Mouse (Mus musculus) heart, embryonic 14.5 days (tissue): Measurements from ENCODE around the gene Caskin1. TPM values are rescaled to one million over a fixed set of nuclear protein-coding genes. Genes with fewer than 3 reads are reported as not detected.

Source experiments
- ATAC-seq: fragments of 200-750 bp; cut with Nextera tagmentation; 2 replicates; pipeline ENCODE4 v1.8.0; 2017; ENCODE audit warnings: low read depth, moderate TSS enrichment; ENCODE audit not compliant: insufficient number of reproducible peaks, insufficient read depth, low FRiP score
- H3K27ac ChIP-seq, 2 experiments: fragments of 200-500 bp in 1 of 2; fragments of 300-500 bp in 1 of 2; sonication (generic) in 1 of 2; replicated peaks in 1 of 2; 2 replicates each; pipeline ENCODE4 v1.5.1; 2012 to 2014; ENCODE audit warnings: low read depth in 2 of 2, low read length in 2 of 2, control low read depth in 1 of 2, mild to moderate bottlenecking in 1 of 2, mixed read lengths in 1 of 2; ENCODE audit not compliant: control insufficient read depth in 1 of 2, insufficient read depth in 1 of 2
- H3K27me3 ChIP-seq: fragments of 300-500 bp; sonication (generic); 2 replicates; pipeline ENCODE4 v1.6.1; 2014; ENCODE audit warnings: mild to moderate bottlenecking, low read length, control low read depth; ENCODE audit not compliant: control insufficient read depth, insufficient read depth
- H3K36me3 ChIP-seq: fragments of 300-500 bp; sonication (generic); 2 replicates; pipeline ENCODE4 v1.6.1; 2014; ENCODE audit warnings: mild to moderate bottlenecking, control low read depth, low read length, mixed read lengths; ENCODE audit not compliant: control insufficient read depth, insufficient read depth
- H3K4me1 ChIP-seq, 2 experiments: fragments of 200-500 bp in 1 of 2; fragments of 300-500 bp in 1 of 2; sonication (generic) in 1 of 2; 2 replicates each; pipeline ENCODE4 v1.6.1; 2012 to 2014; ENCODE audit warnings: low read length in 2 of 2, control low read depth in 1 of 2, mixed read lengths in 1 of 2; ENCODE audit not compliant: control insufficient read depth in 2 of 2, insufficient read depth in 2 of 2
- H3K4me2 ChIP-seq: fragments of 300-500 bp; sonication (generic); 2 replicates; pipeline ENCODE4 v1.6.1; 2014; ENCODE audit warnings: mild to moderate bottlenecking, low read length
- H3K4me3 ChIP-seq, 2 experiments: fragments of 200-500 bp in 1 of 2; fragments of 300-500 bp in 1 of 2; sonication (generic) in 1 of 2; 2 replicates each; pipeline ENCODE4 v1.5.1; 2012 to 2014; ENCODE audit warnings: low read length in 2 of 2, mild to moderate bottlenecking in 2 of 2, control low read depth in 1 of 2, low read depth in 1 of 2, moderate library complexity in 1 of 2; ENCODE audit not compliant: control insufficient read depth in 1 of 2, insufficient read depth in 1 of 2
- H3K9ac ChIP-seq: fragments of 300-500 bp; sonication (generic); 2 replicates; pipeline ENCODE4 v1.6.1; 2014; ENCODE audit warnings: mild to moderate bottlenecking, low read length
- H3K9me3 ChIP-seq: fragments of 300-500 bp; sonication (generic); 2 replicates; pipeline ENCODE4 v1.6.1; 2016; ENCODE audit warnings: low read length, control low read depth; ENCODE audit not compliant: control insufficient read depth
- WGBS: fragments of 180-500 bp; shearing (Covaris S2); extraction: QIAGEN DNeasy Blood & Tissue Kit; methylation state at CpG from one replicate; pipeline ENCODE4 v1.1.7; 2014; 5-methylcytosine and 5-hydroxymethylcytosine counted together
- polyA plus RNA-seq: library from polyadenylated mRNA; unstranded; fragments of >200 nt; fragmentation: Nextera tagmentation; extraction: Ambion mirVana; gene quantifications from 2 replicates; pipeline ENCODE4 v1.2.1, GENCODE M21; 2014

The Caskin1 gene
- polyA plus RNA-seq, 1 experiment from 2014 or later, result 0.26 TPM

DNA sequence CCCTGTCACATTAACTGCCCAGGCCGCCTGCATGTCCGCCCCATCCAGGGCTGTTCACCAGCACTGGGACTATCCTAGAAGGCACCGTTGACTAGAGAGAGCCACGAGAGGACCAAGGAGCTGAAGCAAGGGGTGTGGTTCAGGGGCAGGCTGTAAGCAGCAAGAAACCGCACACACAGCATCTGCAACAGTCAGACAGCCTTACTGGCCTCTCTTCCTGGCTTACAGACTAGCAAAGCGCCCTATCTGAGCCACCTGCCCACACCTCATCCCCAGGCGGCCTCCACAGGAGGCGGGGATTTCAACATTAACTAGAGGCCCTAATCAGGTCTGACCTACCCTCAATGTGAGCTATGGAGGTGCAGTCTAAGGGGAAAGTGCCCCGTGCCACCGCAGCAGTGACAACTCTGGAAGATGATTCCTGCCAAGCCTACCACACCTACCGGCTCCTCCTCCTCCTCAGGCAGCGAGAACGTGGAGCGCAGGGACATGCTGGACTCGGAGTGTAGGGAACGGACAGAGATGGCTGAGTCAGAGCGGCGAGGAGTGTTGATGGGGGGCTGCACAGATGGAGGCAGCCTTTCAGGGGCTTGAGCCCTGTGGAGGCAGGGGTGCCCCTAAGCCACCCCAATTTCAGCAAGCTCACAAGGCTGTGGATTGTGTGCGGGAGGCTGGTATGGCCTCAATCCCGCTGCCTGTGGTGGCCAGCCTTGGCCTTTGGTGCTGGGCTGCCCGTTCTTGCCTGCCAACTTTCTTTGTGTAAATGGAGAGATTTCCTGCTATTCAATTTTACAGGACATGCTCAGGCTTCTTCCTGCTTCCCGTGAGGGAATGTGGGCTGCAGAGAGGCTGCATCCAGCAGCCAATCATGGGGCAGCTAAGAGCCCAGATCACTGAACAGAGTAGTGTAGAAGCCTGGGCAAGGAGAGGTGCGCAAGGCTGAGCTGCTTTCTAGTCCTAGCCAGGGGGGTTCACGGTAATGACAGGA, 26.2 kb downstream of the Caskin1 start:
- Histone ChIP-seq H3K4me2 (peak overlapping the region; percentile 3; the same call in 1 of the 2 replicates), H3K4me3 (no peak overlapping the region), H3K27ac (peak overlapping the region; percentile 61 to 63), H3K27me3 (no peaks in the 10 kb centered on the region), H3K9ac (0 out of 2 replicates have a peak overlapping the region, but pooled peaks have one; percentile 3), H3K36me3 (peaks cover 82% of the 10 kb centered on the region), H3K9me3 (no peaks in the 10 kb centered on the region), H3K4me1 (peaks cover 0 to 5% of the 10 kb centered on the region in 2 experiments; a peak in 1 of 4 replicates)
- 81% methylated on average over 24 of the region's 24 CpGs for WGBS
- ATAC-seq, result peak; percentile 45; the same call in 1 of the 2 replicates

DNA sequence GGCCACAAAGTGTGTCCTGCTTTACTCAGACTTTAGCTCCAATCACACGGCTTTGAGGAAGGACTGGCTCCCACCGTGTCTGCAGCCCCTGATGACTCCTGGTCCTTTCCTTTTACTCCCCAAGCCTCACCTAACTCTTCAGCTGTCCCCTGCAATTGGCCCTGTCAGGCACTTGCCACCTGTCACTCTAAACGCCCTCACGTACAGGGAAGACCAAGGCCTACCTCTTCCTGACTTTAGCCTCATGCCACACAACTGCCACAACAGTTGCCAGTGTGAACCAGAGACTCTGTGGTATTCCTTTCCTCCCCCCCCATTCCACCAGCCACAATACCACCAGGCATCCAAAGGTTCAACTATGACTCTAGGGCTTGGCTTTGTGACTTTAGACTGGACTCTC, 32.0 kb downstream of the Caskin1 start:
- Histone ChIP-seq H3K27me3 (no peaks in the 10 kb centered on the region), H3K4me1 (peaks cover 3 to 11% of the 10 kb centered on the region in 2 experiments; a peak in 2 of 4 replicates), H3K4me2 (no peak overlapping the region), H3K9ac (no peak overlapping the region), H3K36me3 (peaks cover 43% of the 10 kb centered on the region), H3K9me3 (no peaks in the 10 kb centered on the region), H3K27ac (no peak overlapping the region), H3K4me3 (no peak overlapping the region)
- ATAC-seq, result no peak
- 72% methylated on average over 4 of the region's 4 CpGs for WGBS

GRCm38 (mm10) chr17:24524734-24525133, 36.3 kb downstream of the Caskin1 start:
- no peaks in the 10 kb centered on the region for H3K27me3 ChIP-seq
- H3K9me3 ChIP-seq, result no peaks in the 10 kb centered on the region
- peaks cover 13 to 29% of the 10 kb centered on the region in 2 experiments for H3K4me1 ChIP-seq
- peak overlapping the region; percentile 58 for H3K9ac ChIP-seq
- 0 out of 2 replicates have a peak overlapping the region, but pooled peaks have one; percentile 12 for H3K4me2 ChIP-seq
- 0 out of 4 replicates have a peak overlapping the region, but pooled peaks of 1 of the 2 experiments have one; percentile 44 for H3K27ac ChIP-seq
- ATAC-seq, result no peak
- H3K36me3 ChIP-seq, result peaks cover 13% of the 10 kb centered on the region
- no peak overlapping the region for H3K4me3 ChIP-seq
- 37% methylated on average over 2 of the region's 2 CpGs for WGBS

DNA sequence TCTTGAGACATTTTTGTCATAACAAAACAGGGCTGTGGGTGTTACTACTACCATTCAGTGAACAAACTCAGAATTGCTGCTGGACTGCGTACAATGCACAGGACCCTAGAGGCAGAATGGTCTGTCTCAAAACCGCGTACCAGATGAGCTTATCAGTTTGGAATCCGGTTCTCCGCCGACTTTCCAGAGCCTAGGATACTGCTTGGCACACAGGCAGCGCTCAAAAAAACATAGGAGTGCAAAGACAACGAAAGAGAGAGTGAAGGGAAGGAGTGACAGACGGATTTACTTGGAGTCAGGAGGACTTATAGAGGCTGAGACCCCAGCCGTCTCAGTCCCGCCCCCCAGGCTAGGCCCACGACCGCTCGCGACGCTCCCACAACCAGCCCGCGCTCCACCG, 38.9 kb downstream of the Caskin1 start:
- Histone ChIP-seq H3K4me1 (peaks cover 16 to 40% of the 10 kb centered on the region in 2 experiments), H3K9ac (peak overlapping the region; percentile 93), H3K27me3 (no peaks in the 10 kb centered on the region), H3K9me3 (no peaks in the 10 kb centered on the region), H3K4me3 (peak overlapping the region; percentile 89 to 95), H3K4me2 (peak overlapping the region; percentile 72), H3K36me3 (peaks cover 26% of the 10 kb centered on the region), H3K27ac (peak overlapping the region; percentile 68 to 75)
- peak; percentile 14; the same call in 1 of the 2 replicates for ATAC-seq
- under 1% methylated on average over 19 of the region's 19 CpGs for WGBS

DNA sequence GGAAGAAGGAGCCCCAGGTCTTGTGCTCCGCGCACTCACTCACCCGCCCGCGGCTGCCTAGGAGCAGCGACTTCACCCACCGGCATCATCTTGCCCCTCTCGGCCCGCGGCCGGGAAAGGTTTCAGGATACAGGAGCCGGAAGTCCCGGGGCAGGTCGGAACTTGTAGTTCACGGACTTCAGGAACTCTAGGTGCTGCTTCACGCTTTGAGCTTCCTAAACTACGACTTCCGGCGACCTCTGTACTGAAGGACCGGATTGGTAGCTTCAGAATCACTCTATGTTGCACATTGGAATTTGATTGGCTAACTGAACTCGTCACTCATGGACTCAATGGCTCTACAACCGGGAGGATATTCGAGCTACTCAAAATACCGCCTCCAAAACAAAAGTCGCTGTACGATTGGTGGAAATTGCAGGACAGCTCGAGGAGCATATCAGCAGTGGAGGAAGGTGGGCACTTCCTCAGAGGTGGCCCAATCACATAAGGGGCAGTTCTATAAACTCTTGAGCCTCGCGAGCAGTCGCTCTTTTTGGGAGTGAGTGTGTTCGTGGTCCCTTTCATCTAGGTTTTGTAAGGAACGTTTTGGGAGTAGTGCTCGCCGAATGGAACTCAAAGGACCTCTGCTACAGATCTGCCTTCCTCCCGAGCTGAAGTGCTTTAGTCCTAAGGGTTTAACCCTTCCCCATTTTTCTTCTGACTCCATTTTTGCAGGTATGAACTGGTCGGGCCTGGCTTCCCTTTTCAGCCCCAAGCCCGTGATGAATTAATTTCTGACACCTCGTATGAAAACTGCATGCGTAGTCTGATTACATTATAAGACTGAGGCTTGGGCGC, 39.5 kb downstream of the Caskin1 start, which contains the start of gene Traf7:
Gene Traf7, minus strand, starts transcription at position 216 of the 837 bp plus-strand sequence.
- H3K4me1 ChIP-seq, result peaks cover 19 to 43% of the 10 kb centered on the region in 2 experiments
- peak; percentile 95 for ATAC-seq

DNA sequence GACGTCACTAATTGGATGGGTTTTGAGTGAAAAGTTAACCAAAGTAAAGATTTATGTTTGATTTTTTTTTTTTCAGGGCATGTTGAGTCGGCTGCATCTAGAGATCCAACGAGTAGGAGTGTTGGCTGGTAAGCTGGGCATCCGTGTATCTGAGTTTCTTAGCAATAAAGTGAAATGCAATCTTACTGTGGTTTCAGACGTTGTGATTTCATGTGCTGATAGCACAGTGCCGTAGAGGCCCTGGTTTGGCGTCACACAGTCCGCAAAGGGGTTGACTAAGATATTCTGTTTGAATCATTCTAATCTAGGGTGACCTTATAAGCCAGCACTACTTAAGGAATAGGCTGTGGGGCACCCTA, 40.1 kb downstream of the Caskin1 start:
- no peak for ATAC-seq
- H3K4me2 ChIP-seq, result peak overlapping the region; percentile 97
- peak overlapping the region; percentile 80 to 92 for H3K27ac ChIP-seq
- WGBS, result 0% methylated on average over 8 of the region's 8 CpGs
- H3K9me3 ChIP-seq, result no peaks in the 10 kb centered on the region
- peak overlapping the region; percentile 88 for H3K9ac ChIP-seq
- H3K36me3 ChIP-seq, result peaks cover 21% of the 10 kb centered on the region
- H3K4me1 ChIP-seq, result peaks cover 25 to 48% of the 10 kb centered on the region in 2 experiments
- peak overlapping the region; percentile 71 to 83 for H3K4me3 ChIP-seq
- H3K27me3 ChIP-seq, result no peaks in the 10 kb centered on the region

More for the DNA sequence above, 39.5 kb downstream of the Caskin1 start, which contains the start of gene Traf7:
- H3K9ac ChIP-seq, result peak within 1 kb of the TSS; percentile 93
- peak within 1 kb of the TSS; percentile 97 for H3K4me2 ChIP-seq
- H3K4me3 ChIP-seq, result peak within 1 kb of the TSS; percentile 89 to 95
- no peaks in the 10 kb centered on the region for H3K9me3 ChIP-seq
- no peaks in the 10 kb centered on the region for H3K27me3 ChIP-seq
- WGBS, result under 1% methylated on average over 40 of the region's 40 CpGs
- H3K36me3 ChIP-seq, result peaks cover 26% of the 10 kb centered on the region
- H3K27ac ChIP-seq, result peak within 1 kb of the TSS; percentile 80 to 92

DNA sequence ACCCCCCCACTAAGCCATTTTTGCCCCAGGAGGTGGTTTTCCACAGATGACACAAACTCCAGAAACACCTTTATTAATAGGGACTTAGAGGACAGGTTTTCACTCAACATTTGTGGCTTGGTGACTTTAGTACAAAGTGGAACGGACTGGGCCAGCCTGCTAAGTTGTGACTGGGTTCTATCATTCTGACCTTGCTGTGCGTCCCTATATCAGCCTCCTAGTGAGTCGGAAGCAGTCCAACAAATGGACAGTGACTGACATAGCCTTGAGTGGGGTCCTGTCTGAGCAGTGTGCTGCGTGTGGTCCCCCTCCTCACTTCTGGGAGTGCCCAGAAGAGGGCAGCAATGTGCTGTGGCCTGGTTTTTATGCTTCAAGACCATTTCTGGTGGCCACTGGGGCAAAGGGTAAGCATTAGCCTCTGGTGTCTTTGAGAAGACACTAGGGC, 40.6 kb downstream of the Caskin1 start:
- peak overlapping the region; percentile 97 for H3K4me2 ChIP-seq
- H3K9me3 ChIP-seq, result no peaks in the 10 kb centered on the region
- H3K4me3 ChIP-seq, result peak overlapping the region; percentile 71 to 83
- H3K27ac ChIP-seq, result peak overlapping the region; percentile 28 to 80; a peak in 2 of 4 replicates
- peak overlapping the region; percentile 88 for H3K9ac ChIP-seq
- peaks cover 21% of the 10 kb centered on the region for H3K36me3 ChIP-seq
- ATAC-seq, result no peak
- H3K4me1 ChIP-seq, result peaks cover 25 to 48% of the 10 kb centered on the region in 2 experiments
- no peaks in the 10 kb centered on the region for H3K27me3 ChIP-seq
- WGBS, result 1% methylated on average over 4 of the region's 4 CpGs
